Mouse (Mus musculus): ENCODE measurements around the gene Dlgap1. TPM values are rescaled to one million over a fixed set of nuclear protein-coding genes. Genes with fewer than 3 reads are reported as not detected.

Gene Dlgap1
- polyA plus RNA-seq, 1 experiment from 2014 or later = not detected

GRCm38 (mm10) chr17:70272125-70272524 lies 303.3 kb downstream of the Dlgap1 start:
- whole genome bisulfite sequencing (ENCODE audit: missing documents) = 88% methylated on average over 2 of the region's 2 CpGs
- H3K4me3 ChIP-seq (ENCODE audit: inconsistent target) = no peak overlapping the region
- H3K27ac ChIP-seq = no peak overlapping the region
- no peaks in the 10 kb centered on the region for H3K79me2 ChIP-seq (ENCODE audit: inconsistent target)
- H3K36me3 ChIP-seq (ENCODE audit: inconsistent target) = no peaks in the 10 kb centered on the region

- Histone ChIP-seq H3K27ac (no peak overlapping the region), H3K36me3 (ENCODE audit: inconsistent target) (no peaks in the 10 kb centered on the region), H3K79me2 (ENCODE audit: inconsistent target) (no peaks in the 10 kb centered on the region), H3K4me3 (ENCODE audit: inconsistent target) (no peak overlapping the region)
- 89% methylated on average over 2 of the region's 2 CpGs for WGBS (ENCODE audit: missing documents)
Observed at GRCm38 (mm10) chr17:70287708-70288107, 318.8 kb downstream of the Dlgap1 start.

GRCm38 (mm10) chr17:70294106-70294505 lies 325.2 kb downstream of the Dlgap1 start:
- Histone ChIP-seq H3K79me2 (ENCODE audit: inconsistent target) (no peaks in the 10 kb centered on the region), H3K27ac (no peak overlapping the region), H3K36me3 (ENCODE audit: inconsistent target) (no peaks in the 10 kb centered on the region), H3K4me3 (ENCODE audit: inconsistent target) (no peak overlapping the region)
- WGBS (ENCODE audit: missing documents) = 82% methylated on average over 7 of the region's 7 CpGs

- H3K36me3 ChIP-seq (ENCODE audit: inconsistent target) = no peaks in the 10 kb centered on the region
- 76% methylated on average over 9 of the region's 9 CpGs for WGBS (ENCODE audit: missing documents)
- no peaks in the 10 kb centered on the region for H3K79me2 ChIP-seq (ENCODE audit: inconsistent target)
- no peak overlapping the region for H3K27ac ChIP-seq
- no peak overlapping the region for H3K4me3 ChIP-seq (ENCODE audit: inconsistent target)
Observed at GRCm38 (mm10) chr17:70301941-70302478, 333.1 kb downstream of the Dlgap1 start.

GRCm38 (mm10) chr17:70302656-70303055 lies 333.8 kb downstream of the Dlgap1 start:
- Histone ChIP-seq H3K4me3 (ENCODE audit: inconsistent target) (no peak overlapping the region), H3K79me2 (ENCODE audit: inconsistent target) (no peaks in the 10 kb centered on the region), H3K36me3 (ENCODE audit: inconsistent target) (no peaks in the 10 kb centered on the region), H3K27ac (no peak overlapping the region)
- WGBS (ENCODE audit: missing documents) = 64% methylated on average over 2 of the region's 2 CpGs

- H3K4me3 ChIP-seq (ENCODE audit: inconsistent target) = no peak overlapping the region
- no peaks in the 10 kb centered on the region for H3K36me3 ChIP-seq (ENCODE audit: inconsistent target)
- 77% methylated on average over 5 of the region's 5 CpGs for WGBS (ENCODE audit: missing documents)
- no peak overlapping the region for H3K27ac ChIP-seq
- H3K79me2 ChIP-seq (ENCODE audit: inconsistent target) = no peaks in the 10 kb centered on the region
Observed at GRCm38 (mm10) chr17:70305021-70305420, 336.1 kb downstream of the Dlgap1 start.

GRCm38 (mm10) chr17:70307418-70308176 lies 338.7 kb downstream of the Dlgap1 start:
- WGBS (ENCODE audit: missing documents) = 92% methylated on average over 11 of the region's 11 CpGs
- no peaks in the 10 kb centered on the region for H3K36me3 ChIP-seq (ENCODE audit: inconsistent target)
- no peak overlapping the region for H3K27ac ChIP-seq
- H3K79me2 ChIP-seq (ENCODE audit: inconsistent target) = no peaks in the 10 kb centered on the region
- no peak overlapping the region for H3K4me3 ChIP-seq (ENCODE audit: inconsistent target)

GRCm38 (mm10) chr17:70308364-70309231 lies 339.7 kb downstream of the Dlgap1 start:
- Histone ChIP-seq H3K4me3 (ENCODE audit: inconsistent target) (no peak overlapping the region), H3K27ac (no peak overlapping the region), H3K36me3 (ENCODE audit: inconsistent target) (no peaks in the 10 kb centered on the region), H3K79me2 (ENCODE audit: inconsistent target) (no peaks in the 10 kb centered on the region)
- 86% methylated on average over 22 of the region's 22 CpGs for WGBS (ENCODE audit: missing documents)

GRCm38 (mm10) chr17:70316327-70316726 lies 347.5 kb downstream of the Dlgap1 start:
- H3K4me3 ChIP-seq (ENCODE audit: inconsistent target) = no peak overlapping the region
- no peaks in the 10 kb centered on the region for H3K36me3 ChIP-seq (ENCODE audit: inconsistent target)
- no peak overlapping the region for H3K27ac ChIP-seq
- no peaks in the 10 kb centered on the region for H3K79me2 ChIP-seq (ENCODE audit: inconsistent target)
- WGBS (ENCODE audit: missing documents) = 77% methylated on average over 5 of the region's 5 CpGs

- Histone ChIP-seq H3K36me3 (ENCODE audit: inconsistent target) (no peaks in the 10 kb centered on the region), H3K4me3 (ENCODE audit: inconsistent target) (no peak overlapping the region), H3K79me2 (ENCODE audit: inconsistent target) (no peaks in the 10 kb centered on the region), H3K27ac (no peak overlapping the region)
- WGBS (ENCODE audit: missing documents) = 87% methylated on average over 7 of the region's 7 CpGs
Observed at GRCm38 (mm10) chr17:70317779-70318178, 348.9 kb downstream of the Dlgap1 start.

GRCm38 (mm10) chr17:70321976-70322375 lies 353.1 kb downstream of the Dlgap1 start:
- WGBS (ENCODE audit: missing documents) = 84% methylated on average over 6 of the region's 6 CpGs

GRCm38 (mm10) chr17:70333440-70333839 lies 364.6 kb downstream of the Dlgap1 start:
- 77% methylated on average over 6 of the region's 6 CpGs for WGBS (ENCODE audit: missing documents)
- Histone ChIP-seq H3K27ac (no peak overlapping the region), H3K79me2 (ENCODE audit: inconsistent target) (no peaks in the 10 kb centered on the region), H3K4me3 (ENCODE audit: inconsistent target) (no peak overlapping the region), H3K36me3 (ENCODE audit: inconsistent target) (no peaks in the 10 kb centered on the region)

More at GRCm38 (mm10) chr17:70321976-70322375, 353.1 kb downstream of the Dlgap1 start:
- H3K4me3 ChIP-seq (ENCODE audit: inconsistent target) = no peak overlapping the region
- no peaks in the 10 kb centered on the region for H3K79me2 ChIP-seq (ENCODE audit: inconsistent target)
- no peak overlapping the region for H3K27ac ChIP-seq
- H3K36me3 ChIP-seq (ENCODE audit: inconsistent target) = no peaks in the 10 kb centered on the region

- no peak overlapping the region for H3K27ac ChIP-seq
- no peak overlapping the region for H3K4me3 ChIP-seq (ENCODE audit: inconsistent target)
- no peaks in the 10 kb centered on the region for H3K36me3 ChIP-seq (ENCODE audit: inconsistent target)
- WGBS (ENCODE audit: missing documents) = 38% methylated on average over 3 of the region's 3 CpGs
- no peaks in the 10 kb centered on the region for H3K79me2 ChIP-seq (ENCODE audit: inconsistent target)
Observed at GRCm38 (mm10) chr17:70334171-70334570, 365.3 kb downstream of the Dlgap1 start.

- Histone ChIP-seq H3K36me3 (ENCODE audit: inconsistent target) (no peaks in the 10 kb centered on the region), H3K27ac (no peak overlapping the region), H3K4me3 (ENCODE audit: inconsistent target) (no peak overlapping the region), H3K79me2 (ENCODE audit: inconsistent target) (no peaks in the 10 kb centered on the region)
- WGBS (ENCODE audit: missing documents) = 92% methylated on average over 6 of the region's 7 CpGs
Observed at GRCm38 (mm10) chr17:70339821-70340220, 370.9 kb downstream of the Dlgap1 start.

- Histone ChIP-seq H3K36me3 (ENCODE audit: inconsistent target) (no peaks in the 10 kb centered on the region), H3K79me2 (ENCODE audit: inconsistent target) (no peaks in the 10 kb centered on the region), H3K4me3 (ENCODE audit: inconsistent target) (no peak overlapping the region), H3K27ac (no peak overlapping the region)
- 88% methylated on average over 8 of the region's 8 CpGs for WGBS (ENCODE audit: missing documents)
Observed at GRCm38 (mm10) chr17:70341230-70341629, 372.4 kb downstream of the Dlgap1 start.

Measured in macrophage (primary cell).